Mouse (Mus musculus) spleen, adult 12 weeks (tissue): ENCODE measurements at regions not wholly inside any gene's neighbourhood (a gene's known extent, or its start where the extent isn't known, plus 50 kb on each side); places are given as distances from the start of the nearest gene placed in this dataset.
"Not testable (repeated sequence)": the region's sequence is repeated elsewhere in the genome, so short reads cannot be mapped to it uniquely, and the experiment has no call there.

Experiments used
- DNase-seq: peaks from one replicate; pipeline ENCODE4 v3.0.0; 2022; ENCODE audit warnings: low spot score

DNA sequence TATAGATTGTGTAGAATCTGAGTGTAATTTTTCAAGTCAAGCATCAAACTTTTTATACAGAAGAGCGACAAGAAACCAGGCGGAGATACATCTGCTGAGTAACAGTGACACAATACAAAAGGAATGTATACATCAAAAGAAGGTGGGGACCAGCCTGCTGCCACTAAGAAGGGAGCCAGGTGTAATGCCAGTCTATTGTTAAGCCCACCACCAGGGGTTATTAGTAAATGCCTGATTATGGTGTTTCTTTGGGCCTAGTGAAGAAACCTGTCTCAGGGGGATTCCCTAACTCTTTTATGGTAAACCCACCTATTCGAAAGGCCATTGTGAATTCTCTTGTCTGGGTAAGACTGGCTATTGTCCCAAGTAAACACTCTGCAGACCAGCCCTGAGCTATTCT is 126.3 kb upstream of the Thpo start:
- DNase-seq, result not testable (repeated sequence)

DNA sequence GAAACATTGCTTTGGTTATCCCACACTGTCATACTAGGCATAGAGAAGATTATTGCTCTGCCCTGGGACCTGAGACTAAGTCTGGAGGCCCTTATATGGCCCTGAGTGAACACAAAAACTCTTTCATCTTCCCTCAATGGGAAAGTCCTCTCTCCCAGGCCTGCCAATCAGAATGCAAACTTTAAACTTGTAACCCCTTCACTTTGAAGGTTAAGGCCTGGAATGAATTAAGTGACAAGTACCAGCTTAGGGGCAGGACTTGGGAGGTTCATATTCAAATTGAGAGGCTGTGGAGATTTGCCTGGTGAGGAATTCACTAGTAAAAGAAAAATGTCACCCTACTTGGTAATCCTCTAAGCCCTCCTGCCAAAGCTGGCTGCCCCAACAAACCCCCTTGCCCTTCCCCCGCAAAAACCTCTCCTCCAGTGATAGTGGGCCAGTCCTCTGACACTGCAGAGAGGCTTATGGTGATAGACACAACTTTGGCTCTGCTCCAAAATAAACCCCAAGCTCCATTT is 120.4 kb upstream of the Thpo start:
- no peak for DNase-seq

DNA sequence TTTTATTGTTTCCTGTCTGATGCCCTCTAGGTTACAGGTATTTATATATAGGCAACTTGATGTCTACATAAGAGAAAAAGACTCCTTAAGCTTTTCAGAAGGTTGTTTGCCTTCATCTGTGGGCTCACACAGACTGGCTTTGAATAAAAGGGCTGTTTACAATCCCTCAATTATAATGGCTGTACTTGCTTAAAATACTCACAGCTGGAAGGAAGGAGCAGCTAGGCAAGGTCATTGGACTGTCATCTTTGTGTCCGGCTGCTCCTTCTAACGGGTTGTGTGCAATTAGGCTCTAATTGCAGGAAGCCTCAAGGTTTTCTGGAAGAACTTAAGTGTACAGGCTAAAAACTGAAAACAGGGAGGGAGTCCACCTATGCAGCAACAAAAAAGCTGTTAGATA is 103.8 kb upstream of the Thpo start:
- no peak for DNase-seq

DNA sequence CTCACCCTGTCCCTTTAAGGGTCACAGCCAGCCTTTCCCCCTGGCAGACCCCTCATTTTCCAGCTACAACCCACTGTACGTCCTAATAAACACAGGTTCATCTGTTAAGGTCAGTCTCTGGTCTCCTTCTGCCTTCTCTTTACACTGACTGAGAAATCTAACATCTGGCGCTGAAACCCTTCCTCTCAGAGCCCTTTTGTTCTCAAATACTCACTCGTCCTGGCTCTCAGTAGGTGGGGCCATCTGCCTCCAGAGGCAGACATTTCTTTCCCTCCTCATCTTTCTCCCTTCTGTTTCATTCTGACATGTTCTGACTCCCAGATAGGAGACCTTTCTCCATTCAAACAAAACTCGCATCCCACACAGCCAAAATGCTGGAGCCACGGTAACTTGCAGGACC is 102.6 kb upstream of the Thpo start:
- DNase-seq, result no peak

DNA sequence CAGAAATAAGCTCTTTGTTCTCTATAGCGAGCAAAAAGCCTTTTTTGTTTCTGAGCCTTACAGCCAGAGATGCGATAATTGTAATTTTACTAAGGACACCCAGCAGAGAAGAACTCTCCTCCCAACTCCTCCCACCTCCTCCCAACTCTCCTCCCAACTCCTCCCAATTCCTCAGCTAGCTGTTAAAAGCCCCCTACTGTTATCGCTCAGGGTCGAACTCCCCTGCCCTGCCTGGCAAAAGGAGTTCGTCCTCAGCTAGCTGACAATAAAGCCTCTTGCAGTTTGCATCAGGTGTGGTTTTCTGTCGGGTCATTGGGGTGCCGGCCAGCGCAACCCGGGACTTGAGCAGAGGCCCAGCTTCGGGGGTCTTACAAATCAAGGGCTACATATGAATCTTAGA is 99.5 kb upstream of the Thpo start:
- DNase-seq, result not testable (repeated sequence)

DNA sequence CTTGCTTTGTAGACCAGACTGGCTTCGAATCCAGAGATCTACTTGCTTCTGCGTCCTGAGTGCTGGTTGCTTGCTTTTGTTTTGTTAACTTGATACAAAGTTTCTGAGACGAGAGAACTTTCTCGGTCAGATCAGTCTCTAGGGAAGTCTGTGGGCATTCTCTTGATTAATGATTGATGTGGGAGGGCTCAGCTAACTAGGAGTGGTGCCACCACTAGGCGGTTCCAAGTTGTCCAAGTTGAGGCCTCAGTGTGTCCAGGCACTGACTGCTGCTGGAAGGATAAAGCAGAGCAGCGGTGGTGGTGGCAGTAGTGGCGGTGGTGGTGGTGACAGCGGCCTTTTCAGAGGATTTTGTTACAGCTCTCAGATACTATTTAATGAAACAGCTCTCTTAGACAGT is 99.0 kb upstream of the Thpo start:
- no peak for DNase-seq

DNA sequence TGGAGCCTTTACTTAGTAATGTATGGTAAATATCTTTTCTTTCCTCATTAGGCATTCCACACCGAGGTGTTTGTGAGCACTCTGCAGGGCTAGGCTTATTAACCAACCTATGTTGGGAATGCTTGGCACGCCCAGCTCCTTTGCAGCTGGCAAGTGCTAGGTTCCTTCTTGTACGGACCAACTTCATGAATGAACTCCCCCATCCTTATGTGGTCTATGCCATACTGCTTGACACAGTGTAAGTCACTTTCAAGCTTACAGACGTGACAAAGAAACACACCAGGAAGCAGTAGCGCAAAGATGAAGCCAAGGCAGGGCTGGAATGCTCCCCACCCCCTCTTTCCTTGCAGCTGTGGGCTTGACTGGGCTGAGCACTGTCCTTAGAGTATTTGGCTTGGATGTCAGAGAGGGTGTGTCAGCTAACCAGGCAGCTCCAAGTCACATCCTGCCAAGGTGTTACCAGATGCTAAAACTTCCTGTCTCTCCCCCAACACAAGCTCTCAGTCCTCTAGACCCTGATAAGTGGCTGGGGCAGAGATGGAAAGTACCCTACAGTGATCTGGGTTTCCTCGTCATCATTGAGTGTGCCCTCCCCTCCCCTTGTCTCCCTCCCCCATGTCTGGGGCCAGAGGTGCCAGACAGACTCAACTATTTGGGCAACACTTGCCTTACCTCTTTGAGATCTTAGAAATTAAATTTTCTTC is 95.6 kb upstream of the Thpo start:
- DNase-seq, result no peak

DNA sequence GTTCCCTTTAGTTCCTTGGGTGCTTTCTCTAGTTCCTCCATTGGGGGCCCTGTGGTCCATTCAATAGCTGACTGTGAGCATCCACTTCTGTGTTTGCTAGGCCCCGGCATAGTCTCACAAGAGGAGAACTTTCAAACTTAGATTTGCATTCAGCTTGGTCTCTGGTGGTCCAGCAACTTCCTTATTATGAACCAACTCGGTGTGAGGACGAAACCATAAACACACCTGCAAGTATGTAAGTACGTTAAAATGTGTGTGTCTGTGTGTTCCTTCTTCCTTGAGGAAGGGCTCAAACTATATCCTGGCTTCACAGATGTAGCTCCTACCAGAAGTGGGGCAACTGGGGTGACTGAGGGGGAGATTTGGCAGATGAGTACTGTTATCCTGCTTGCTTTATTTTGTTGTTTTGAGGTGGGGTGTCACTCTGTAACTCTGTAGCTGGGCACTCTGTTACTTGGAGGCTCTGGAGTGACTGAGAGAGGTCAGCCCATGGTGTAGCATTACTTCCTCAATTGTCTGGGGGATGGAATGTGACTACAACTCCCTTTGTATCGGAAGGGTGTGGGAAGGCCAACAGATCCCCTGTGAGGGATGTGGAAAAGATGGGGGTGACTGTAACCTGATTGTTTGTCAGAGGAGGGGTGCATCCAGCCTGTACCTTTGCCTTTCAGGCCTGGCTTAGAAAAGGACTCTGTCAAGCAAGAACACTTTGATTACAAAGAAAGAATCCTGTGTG is 94.9 kb upstream of the Thpo start:
- no peak for DNase-seq

DNA sequence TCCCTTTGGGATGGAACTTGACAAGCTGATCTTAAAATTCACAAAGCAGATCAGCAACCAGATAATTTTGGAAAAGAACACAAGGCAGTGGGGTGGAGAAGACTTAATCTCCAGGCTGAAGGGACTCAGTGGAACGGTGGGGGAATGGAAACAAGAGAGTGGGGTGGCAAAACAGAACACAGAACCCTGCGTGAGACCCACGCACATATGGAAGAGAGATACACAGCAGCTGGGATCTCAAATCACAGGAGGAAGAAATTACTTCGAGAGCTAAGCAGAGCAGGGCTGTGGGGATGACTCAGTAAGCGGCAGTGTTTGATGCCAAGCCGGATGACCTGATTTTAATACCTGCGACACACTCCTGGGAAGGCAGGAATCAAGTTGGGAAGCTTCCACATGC is 89.9 kb upstream of the Thpo start:
- no peak for DNase-seq

DNA sequence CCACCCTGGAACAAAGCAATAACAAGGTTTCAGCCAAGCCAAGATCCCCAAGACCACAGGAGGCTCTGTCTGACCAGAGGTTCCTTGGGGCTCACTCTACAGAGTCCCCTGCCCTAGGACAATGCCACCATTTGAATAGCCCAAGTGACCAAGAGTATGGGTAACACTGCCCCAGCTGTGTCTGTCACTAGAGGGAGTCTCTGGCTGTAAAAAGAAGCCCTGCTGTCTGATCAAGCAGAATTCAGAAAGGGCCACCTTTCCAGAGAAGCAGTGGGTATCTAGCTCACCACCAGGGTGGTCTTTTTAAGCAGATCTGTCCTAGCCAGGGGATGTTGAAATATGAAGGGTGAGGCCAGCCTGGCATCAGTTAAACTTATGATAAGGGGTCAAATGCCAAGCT is 86.6 kb upstream of the Thpo start:
- no peak for DNase-seq

DNA sequence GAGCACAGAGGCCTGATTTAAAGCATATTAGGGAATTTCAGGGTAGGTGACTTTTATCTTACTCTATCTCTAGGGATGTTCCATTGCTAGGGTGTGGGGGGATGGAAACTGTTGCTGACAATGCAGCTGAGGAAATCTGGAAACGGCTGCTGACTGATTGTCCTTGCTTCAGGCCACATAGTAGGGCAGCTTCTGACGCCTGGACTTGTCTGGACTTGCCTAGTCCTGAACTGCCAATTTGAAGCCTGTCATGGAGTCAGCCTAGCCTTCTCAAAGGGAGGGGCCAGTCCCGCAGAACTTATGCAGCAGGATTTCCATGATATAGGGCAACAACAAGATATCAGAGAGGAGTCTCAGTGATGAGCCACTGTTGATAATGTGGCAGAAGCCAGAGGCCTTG is 85.3 kb upstream of the Thpo start:
- no peak for DNase-seq

DNA sequence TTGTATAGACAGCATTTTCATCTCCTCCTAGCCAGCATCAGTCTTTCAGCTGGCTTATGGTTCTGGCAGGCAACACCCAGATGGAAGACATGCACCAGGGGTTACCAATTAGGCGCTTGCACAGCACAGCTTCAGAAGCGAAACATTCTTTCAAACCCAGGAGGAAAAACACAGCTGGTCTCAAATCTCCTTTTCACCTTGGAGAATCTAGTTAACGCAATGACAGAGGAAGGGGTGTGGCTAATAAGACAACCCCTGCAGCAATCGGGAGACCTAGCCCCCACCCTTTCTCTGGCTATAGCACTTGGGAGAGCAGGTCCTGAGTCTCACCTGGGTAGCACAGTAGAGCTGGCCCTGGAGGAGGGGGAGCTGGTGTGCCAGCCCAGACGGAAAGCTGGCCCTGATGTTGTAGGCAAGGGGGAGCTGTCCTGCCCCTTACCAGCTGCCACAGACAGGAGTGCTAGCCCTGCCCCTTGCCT is 84.4 kb upstream of the Thpo start:
- no peak for DNase-seq

DNA sequence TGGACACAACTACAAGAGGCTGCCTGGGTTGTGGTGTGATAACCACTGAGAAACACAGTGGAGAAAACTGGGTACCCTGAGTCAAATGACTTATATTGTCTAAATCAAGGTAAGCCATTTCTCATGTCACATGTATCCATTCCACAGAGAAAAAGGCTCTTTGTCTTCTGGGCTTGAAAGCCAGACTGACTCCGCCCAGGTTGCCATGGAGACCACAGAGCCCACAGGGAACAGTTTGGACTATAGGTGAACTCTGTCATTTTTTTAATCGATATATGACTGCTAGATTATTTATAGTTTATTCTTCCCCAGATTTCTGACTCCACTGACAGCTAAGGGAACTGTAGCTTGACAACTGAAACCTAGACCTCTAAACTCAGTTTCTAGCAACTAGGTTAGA is 80.7 kb upstream of the Thpo start:
- no peak for DNase-seq

DNA sequence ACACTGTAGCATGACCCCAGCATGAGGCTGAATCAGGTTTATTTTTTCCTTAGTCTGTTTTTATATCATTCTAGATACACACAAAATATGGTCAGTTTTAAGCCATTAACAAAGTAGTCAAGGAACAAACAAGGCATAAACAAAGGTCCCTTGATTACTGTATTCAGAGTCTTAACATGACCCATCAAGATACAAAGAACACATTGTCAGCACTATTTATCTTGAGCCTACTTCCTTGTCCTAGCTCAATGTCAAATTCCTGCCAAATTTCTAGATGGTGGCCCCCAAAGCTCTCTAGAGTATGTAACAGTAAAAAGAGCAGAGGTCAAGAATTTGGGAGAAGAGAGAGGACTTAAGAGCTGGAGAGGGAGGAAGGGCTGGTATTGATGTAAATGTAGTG is 79.9 kb upstream of the Thpo start:
- DNase-seq, result no peak

DNA sequence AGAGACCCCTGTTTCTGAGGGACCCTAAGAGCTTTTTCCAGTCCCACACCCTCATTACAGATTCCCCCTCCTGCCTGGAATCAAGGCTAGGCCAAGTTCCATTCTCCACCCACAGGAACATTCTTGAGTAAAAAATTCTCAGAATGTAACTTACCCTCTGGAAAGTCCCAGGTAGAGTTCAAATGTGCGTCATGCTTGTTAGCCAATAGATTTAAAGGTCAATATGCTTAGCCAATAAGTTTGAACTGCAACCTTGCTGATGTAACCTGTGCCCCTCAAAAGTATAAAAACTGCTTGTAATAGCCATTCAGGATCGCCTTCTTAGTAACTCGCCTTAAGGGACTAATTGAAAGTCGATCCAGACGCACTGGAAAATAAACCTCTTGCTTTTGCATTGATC is 77.7 kb upstream of the Thpo start:
- not testable (repeated sequence) for DNase-seq

DNA sequence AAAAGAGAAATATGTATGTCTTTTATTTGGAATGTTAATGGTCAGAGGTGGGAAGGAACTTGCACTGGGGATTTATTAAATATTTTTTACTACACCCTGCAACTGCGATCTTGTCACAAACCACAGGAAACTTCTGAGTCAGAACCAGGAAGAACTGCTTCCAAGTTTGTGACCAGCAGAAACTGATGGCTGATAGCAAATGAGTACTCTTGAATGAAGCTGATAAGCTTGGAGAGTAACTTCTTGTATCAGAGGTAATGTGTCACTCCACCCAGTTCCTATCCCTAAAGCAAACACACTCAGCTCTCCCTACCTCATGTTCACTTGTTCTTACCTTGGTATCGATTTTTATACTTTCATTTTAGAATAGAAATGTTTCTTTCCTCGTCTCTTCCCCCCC is 76.0 kb upstream of the Thpo start:
- no peak for DNase-seq

DNA sequence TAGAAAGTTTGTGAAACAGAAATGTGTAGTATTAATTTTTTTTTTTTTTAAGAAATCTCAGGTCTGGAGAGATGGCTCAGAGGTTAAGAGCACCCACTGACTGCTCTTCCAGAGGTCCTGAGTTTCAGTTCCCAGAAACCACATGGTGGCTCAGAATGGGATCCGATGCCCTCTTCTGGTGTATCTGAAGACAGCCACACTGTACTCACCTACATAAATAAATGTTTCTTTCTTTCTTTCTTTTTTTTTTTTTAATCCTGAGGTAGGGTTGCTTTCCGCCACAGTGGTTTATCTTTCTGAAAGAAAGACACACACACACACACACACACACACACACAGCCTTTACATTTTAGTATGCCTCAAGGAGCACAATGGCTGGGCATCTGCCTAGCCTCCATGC is 74.0 kb upstream of the Thpo start:
- no peak for DNase-seq

DNA sequence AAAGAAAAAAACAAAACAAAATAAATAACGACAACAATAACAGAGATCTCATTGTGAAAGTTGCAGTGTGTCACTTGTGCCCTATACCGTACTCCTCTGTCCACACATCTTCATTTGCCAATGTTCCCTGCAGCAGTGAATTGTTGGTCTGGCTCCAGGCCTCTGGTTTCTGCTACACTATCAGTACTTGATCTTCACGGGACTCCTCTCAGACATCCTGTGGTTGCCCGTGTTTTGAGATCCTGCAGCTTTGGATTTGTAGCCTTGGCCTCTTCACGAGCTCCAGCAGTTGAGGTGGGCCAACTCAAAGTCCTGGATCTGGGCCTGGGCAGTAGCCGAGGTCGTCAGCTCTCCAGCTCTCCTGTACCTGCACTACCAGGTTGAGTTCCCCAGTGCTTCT is 72.4 kb upstream of the Thpo start:
- no peak for DNase-seq

DNA sequence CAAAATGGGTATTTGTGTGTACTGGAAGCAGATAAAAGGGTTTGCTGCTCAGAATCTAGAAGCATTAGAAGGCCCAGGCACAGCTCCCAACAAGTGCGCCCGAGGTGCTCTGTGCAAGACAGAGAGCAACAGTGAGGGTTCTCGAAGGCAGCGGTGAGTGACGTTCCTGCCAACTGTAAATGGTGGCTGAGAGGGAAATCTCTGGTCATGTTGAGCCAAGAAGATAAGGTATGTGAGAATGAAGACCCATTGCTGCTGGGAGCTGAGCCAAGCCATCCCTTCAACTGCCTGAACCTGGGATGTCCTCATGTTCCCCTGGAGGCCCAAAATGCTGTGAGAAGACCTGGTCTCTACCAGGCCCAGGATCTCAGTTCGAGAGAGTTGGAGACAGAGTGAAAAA is 71.5 kb upstream of the Thpo start:
- no peak for DNase-seq

DNA sequence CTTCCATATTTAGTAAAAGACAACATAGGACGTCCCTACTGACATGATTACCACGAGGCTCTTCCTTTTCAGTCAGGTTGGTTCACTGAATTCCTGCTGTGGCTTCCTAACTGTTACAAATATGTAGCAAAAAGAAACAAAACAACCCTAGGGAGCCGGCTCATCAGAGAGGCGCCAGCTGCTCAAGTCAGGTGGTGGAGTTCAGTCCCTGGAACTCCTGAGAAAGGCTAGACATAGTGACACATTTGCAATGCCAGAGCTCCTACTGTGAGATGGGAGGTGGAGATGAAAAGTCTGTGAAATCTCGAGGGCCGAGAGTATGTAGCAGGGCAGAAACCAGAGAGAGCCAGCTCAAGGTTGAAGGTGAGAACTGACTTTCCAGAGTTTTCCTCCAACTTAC is 70.8 kb upstream of the Thpo start:
- DNase-seq, result no peak

DNA sequence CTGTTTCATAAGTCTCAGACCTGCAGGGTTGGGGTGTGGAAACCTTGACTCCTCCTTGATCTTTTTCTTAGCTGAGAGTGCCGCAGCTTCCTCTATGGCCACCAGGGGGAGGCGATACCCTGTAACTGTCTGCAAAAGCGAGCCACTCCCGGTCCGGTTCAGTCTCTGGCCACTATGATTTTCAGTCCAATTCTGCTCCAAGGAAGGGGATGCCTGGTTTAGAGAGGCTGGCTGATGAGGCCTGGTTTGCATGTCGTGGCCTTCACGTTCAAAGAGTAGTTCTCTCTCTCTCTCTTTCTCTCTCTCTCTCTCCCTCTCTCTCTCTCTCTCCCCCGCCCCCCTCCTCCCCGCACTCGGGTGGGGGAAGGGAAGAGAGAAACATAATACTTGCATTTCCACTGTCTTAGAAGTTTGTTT is 70.3 kb upstream of the Thpo start:
- peak; percentile 59 for DNase-seq

DNA sequence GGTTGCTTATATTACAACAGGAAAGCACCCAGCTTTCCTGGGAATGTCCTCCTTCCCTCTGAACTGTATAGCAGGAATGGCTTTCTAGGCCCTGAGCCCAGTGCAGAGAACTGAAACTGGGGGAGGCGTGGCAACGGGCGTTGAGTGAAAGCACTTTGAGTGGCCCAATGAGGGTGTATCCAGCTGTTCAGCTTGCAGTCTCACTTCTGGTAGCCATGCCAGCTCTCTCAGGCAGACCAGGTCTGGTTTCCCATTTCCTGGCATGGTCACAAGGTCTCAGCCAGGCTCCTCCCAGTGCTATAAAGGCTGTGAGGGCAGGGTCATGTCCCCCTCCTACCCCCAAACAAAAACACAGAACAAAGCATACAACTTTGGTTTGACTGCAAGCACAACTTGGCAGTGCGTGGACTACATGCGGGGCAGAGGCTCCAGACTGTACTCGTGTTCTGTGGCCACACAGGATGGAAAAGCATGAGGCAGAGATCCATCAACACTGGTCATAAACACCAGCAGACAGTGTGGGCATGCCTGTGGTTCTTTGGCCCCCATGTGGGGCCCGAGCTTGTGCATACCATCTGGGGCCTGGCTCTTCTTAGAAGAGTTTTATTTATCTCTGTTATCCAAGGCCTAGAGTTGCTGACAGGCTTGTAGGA is 69.1 kb upstream of the Thpo start:
- DNase-seq, result no peak

DNA sequence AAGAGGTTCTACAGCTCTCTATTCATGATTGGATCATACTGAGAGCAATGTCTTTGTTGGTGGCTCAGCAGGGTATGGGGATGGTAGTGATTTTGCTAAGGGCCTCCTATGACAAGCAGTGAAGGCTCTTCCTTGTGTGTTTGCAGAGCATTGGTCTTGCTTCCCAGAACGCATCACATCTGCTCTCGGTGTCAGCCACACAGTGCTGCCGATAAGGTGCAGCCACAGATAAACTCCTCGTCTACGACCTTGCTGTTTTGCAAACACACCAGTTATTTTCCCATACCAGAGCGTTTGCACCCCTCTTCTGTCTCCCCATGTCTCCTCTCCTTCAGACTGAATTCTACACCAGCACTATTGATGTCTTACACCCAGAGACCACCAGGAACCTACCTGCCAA is 68.4 kb upstream of the Thpo start:
- DNase-seq, result no peak
